Mouse (Mus musculus): ENCODE measurements around the gene Cdh20. TPM values are rescaled to one million over a fixed set of nuclear protein-coding genes. Genes with fewer than 3 reads are reported as not detected.

Cdh20 gene
- 0.07 and 0.11 TPM in 2 replicates for polyA plus RNA-seq (2012; rRNA removed)

DNA sequence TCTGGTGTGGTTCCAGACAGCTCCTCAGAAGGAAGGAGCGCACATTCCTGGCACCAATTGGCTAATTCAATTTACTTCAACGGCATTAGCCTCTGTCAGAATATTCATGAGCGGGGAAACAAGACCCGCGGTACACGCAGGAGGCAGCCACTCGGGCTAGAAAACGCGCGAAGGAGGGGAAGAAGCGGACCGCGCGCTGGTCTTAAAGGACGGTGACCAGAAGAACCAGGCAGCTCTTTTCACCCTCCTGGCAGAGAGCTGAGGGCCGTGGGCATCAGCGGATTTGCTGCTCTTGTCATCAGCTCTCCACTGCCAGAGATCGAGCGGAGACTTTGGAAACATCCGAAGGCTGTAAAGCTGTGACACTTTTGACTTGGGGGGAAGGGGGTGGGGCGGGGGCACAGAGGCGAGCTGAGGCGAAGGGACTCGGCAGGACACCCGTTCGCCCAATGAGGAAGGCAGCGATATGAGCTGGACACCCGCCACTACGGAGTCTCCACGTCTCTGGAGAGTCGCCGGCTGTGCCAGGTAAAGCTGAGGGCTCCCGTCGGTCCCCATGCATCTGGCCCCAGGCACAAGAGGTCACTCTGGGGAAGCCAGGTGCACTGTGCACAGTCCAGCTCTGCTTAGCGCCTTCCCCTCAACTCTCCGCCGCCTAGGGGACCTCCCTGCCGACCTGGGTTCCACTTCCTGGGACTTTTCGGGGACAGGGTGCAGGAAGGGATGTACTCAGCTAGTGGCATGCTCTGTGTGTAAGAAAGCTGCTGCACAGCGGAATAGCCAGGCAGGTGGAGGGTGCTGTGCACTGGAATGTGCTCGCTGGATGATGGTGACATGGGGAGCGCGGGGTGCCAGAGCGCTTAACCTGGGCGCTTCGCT, at the start of gene Cdh20:
Gene Cdh20, plus strand, starts transcription at position 159 of the 879 bp plus-strand sequence.
- no peak for DNase-seq
- no peaks in the 10 kb centered on the region for H3K36me3 ChIP-seq (ENCODE audit: control insufficient read depth, insufficient read depth, low read length)
- no peak within 1 kb of the TSS for H3K27ac ChIP-seq (ENCODE audit: insufficient read depth, low read depth, low read length)
- no peaks in the 10 kb centered on the region for H3K4me1 ChIP-seq (ENCODE audit: control insufficient read depth, insufficient read depth, low read length)
- no peak within 1 kb of the TSS for H3K4me3 ChIP-seq (ENCODE audit: insufficient read depth, low read depth, low read length)
- WGBS = 1% methylated on average over 46 of the region's 46 CpGs
- H3K27me3 ChIP-seq (replicated peaks; ENCODE audit: control insufficient read depth, insufficient read depth, low read length) = no peaks in the 10 kb centered on the region; the same call in 1 of the 2 replicates
- TF ChIP-seq CTCF (conservative IDR thresholded peaks at IDR 0.05; ENCODE audit: insufficient read depth, insufficient read length, low read depth, low read length) = no peak
- TF ChIP-seq POLR2A (IDR thresholded peaks at IDR 0.05; ENCODE audit: low read depth, low read length) = no peak

DNA sequence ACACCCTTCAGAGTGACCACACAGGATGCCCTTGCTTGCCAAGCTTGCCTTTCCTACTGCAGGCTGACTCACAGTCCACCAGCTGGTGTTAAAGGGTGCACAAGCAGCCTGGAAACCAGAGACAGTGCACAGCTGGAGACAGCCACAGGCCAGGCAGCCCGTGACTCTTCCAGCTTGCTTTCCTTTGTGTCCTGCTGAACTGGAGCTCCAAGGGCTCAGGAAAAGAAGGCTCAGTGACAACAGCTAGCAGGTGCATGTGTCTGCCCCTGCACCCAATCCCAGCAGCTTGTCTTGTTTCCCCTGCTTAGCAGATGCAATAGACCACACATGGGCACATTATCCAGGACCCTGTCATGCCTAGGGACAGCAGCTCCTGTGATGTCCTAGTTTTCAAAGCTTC, 21.5 kb upstream of the Cdh20 start:
- 4% methylated on average over 1 of the region's 1 CpGs for WGBS
- Histone ChIP-seq H3K4me1 (ENCODE audit: control insufficient read depth, insufficient read depth, low read length) (no peaks in the 10 kb centered on the region), H3K27me3 (replicated peaks; ENCODE audit: control insufficient read depth, insufficient read depth, low read length) (no peaks in the 10 kb centered on the region; the same call in 1 of the 2 replicates), H3K4me3 (ENCODE audit: insufficient read depth, low read depth, low read length) (no peak overlapping the region), H3K36me3 (ENCODE audit: control insufficient read depth, insufficient read depth, low read length) (no peaks in the 10 kb centered on the region), H3K27ac (ENCODE audit: insufficient read depth, low read depth, low read length) (no peak overlapping the region)
- TF ChIP-seq CTCF (conservative IDR thresholded peaks at IDR 0.05; ENCODE audit: insufficient read depth, insufficient read length, low read depth, low read length) (no peak), POLR2A (IDR thresholded peaks at IDR 0.05; ENCODE audit: low read depth, low read length) (no peak)
- DNase-seq = no peak

DNA sequence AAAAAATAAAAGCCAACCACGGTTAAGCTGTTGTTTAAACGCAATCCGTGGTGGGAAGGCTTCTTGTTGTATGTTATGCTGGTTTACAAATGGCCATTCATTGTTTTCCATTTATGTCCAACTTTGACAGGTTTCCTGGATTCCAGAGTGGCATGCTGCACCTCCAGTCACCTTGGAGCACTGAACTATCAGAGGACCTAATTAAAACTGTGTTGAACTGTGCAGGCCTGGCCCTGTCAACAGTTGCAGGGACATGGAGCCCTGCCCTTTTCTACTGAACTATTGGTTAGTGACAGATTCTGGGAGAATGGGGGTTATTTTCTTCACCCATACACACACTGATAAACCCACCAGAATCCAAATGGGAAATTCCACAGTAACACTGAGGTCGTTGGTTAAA, 20.9 kb upstream of the Cdh20 start:
- 62% methylated on average over 4 of the region's 4 CpGs for WGBS
- no peak for DNase-seq
- Histone ChIP-seq H3K4me1 (ENCODE audit: control insufficient read depth, insufficient read depth, low read length) (no peaks in the 10 kb centered on the region), H3K27ac (ENCODE audit: insufficient read depth, low read depth, low read length) (no peak overlapping the region), H3K27me3 (replicated peaks; ENCODE audit: control insufficient read depth, insufficient read depth, low read length) (no peaks in the 10 kb centered on the region; the same call in 1 of the 2 replicates), H3K4me3 (ENCODE audit: insufficient read depth, low read depth, low read length) (no peak overlapping the region), H3K36me3 (ENCODE audit: control insufficient read depth, insufficient read depth, low read length) (no peaks in the 10 kb centered on the region)
- TF ChIP-seq POLR2A (IDR thresholded peaks at IDR 0.05; ENCODE audit: low read depth, low read length) = no peak
- TF ChIP-seq CTCF (conservative IDR thresholded peaks at IDR 0.05; ENCODE audit: insufficient read depth, insufficient read length, low read depth, low read length) = no peak

DNA sequence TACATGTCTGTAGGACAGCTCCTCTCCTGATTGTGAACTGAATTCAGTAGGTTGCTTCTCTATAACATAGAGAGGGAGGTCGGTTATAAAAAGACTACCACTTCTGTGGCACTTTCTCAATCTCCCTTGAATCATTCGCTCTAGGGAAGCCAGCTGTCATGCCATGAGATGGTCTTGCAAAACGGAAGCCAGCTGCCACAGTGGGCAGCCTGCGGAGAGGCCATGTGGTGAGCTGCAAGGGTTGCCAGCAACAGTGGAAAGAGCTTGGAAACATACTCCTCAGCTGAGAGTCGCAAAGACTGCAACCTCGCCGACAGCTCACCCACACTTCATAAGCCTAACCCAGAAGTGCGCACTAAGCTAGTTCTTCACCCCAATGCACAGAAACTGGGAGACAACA, 13.8 kb upstream of the Cdh20 start:
- TF ChIP-seq POLR2A (IDR thresholded peaks at IDR 0.05; ENCODE audit: low read depth, low read length) = no peak
- no peak for TF ChIP-seq CTCF (conservative IDR thresholded peaks at IDR 0.05; ENCODE audit: insufficient read depth, insufficient read length, low read depth, low read length)
- H3K4me1 ChIP-seq (ENCODE audit: control insufficient read depth, insufficient read depth, low read length) = no peaks in the 10 kb centered on the region
- no peak for DNase-seq
- H3K27me3 ChIP-seq (replicated peaks; ENCODE audit: control insufficient read depth, insufficient read depth, low read length) = no peaks in the 10 kb centered on the region; the same call in 1 of the 2 replicates
- no peak overlapping the region for H3K4me3 ChIP-seq (ENCODE audit: insufficient read depth, low read depth, low read length)
- 76% methylated on average over 8 of the region's 8 CpGs for WGBS
- no peaks in the 10 kb centered on the region for H3K36me3 ChIP-seq (ENCODE audit: control insufficient read depth, insufficient read depth, low read length)
- no peak overlapping the region for H3K27ac ChIP-seq (ENCODE audit: insufficient read depth, low read depth, low read length)

DNA sequence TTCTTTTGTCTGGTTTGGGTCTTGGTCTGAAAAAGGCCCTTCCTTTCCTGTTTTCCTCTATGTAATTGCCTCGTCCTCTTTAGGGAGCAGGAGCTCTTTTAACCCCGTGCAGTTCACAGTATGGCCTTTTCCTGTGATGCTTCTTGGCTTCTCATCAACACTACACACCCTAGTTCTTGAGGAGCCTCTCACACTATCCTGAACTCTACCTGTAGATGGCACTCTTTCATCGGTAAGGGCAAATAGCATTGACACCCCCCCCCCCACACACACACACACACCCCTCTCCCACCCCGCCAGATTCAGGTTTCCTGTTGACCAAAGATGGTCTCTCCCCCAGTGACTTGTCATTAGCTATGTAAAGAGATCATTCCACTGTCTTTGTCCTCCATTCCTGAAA, 12.4 kb upstream of the Cdh20 start:
- TF ChIP-seq POLR2A (IDR thresholded peaks at IDR 0.05; ENCODE audit: low read depth, low read length) (no peak), CTCF (conservative IDR thresholded peaks at IDR 0.05; ENCODE audit: insufficient read depth, insufficient read length, low read depth, low read length) (no peak)
- no peaks in the 10 kb centered on the region; the same call in 1 of the 2 replicates for H3K27me3 ChIP-seq (replicated peaks; ENCODE audit: control insufficient read depth, insufficient read depth, low read length)
- 31% methylated on average over 4 of the region's 4 CpGs for WGBS
- no peak for DNase-seq
- H3K4me3 ChIP-seq (ENCODE audit: insufficient read depth, low read depth, low read length) = no peak overlapping the region
- no peaks in the 10 kb centered on the region for H3K4me1 ChIP-seq (ENCODE audit: control insufficient read depth, insufficient read depth, low read length)
- no peak overlapping the region for H3K27ac ChIP-seq (ENCODE audit: insufficient read depth, low read depth, low read length)
- no peaks in the 10 kb centered on the region for H3K36me3 ChIP-seq (ENCODE audit: control insufficient read depth, insufficient read depth, low read length)

DNA sequence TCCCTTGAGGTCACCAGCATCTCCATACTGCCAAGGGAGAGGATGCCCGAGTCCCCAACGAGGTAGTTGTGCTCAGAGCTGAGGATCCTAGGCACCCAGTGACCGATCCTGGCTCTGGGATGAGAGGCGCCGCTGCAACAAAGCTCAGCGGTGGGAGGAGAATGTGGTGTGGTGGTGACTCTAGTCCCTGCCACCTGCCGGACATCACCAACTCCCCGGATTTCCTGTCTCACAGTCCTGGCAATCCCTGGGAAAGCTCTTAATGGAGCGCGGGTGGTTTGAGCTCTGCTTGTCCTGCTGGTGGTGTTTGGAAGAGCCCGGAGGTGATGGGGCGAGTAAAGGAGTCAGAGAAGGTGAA, 900 bp downstream of the Cdh20 start:
- Histone ChIP-seq H3K36me3 (ENCODE audit: control insufficient read depth, insufficient read depth, low read length) (no peaks in the 10 kb centered on the region), H3K27me3 (replicated peaks; ENCODE audit: control insufficient read depth, insufficient read depth, low read length) (no peaks in the 10 kb centered on the region; the same call in 1 of the 2 replicates), H3K27ac (ENCODE audit: insufficient read depth, low read depth, low read length) (no peak overlapping the region), H3K4me3 (ENCODE audit: insufficient read depth, low read depth, low read length) (no peak overlapping the region), H3K4me1 (ENCODE audit: control insufficient read depth, insufficient read depth, low read length) (no peaks in the 10 kb centered on the region)
- DNase-seq = no peak
- WGBS = 2% methylated on average over 12 of the region's 12 CpGs
- TF ChIP-seq POLR2A (IDR thresholded peaks at IDR 0.05; ENCODE audit: low read depth, low read length) (no peak), CTCF (conservative IDR thresholded peaks at IDR 0.05; ENCODE audit: insufficient read depth, insufficient read length, low read depth, low read length) (no peak)

DNA sequence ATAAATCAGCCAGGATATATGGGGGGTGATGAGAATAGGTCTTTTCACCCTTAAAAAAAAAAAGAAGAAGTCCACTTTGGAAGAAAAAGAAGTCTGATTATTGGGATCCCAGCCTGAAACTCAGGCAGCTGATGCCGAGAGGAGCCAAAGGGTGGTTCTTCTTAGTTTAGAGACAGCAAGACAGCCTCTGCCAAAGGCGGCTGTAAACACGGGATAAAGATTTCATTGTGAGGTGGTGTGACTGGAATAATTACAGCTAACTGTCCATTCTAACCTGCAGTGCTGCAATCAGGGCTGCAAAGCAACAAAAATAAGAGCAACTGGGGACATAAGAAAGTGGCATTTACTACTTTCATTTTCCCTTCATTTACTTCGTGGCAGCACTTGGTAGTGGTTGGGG, 3.6 kb downstream of the Cdh20 start:
- no peaks in the 10 kb centered on the region for H3K4me1 ChIP-seq (ENCODE audit: control insufficient read depth, insufficient read depth, low read length)
- H3K27me3 ChIP-seq (replicated peaks; ENCODE audit: control insufficient read depth, insufficient read depth, low read length) = no peaks in the 10 kb centered on the region; the same call in 1 of the 2 replicates
- H3K36me3 ChIP-seq (ENCODE audit: control insufficient read depth, insufficient read depth, low read length) = no peaks in the 10 kb centered on the region
- 55% methylated on average over 4 of the region's 4 CpGs for WGBS
- no peak overlapping the region for H3K4me3 ChIP-seq (ENCODE audit: insufficient read depth, low read depth, low read length)
- H3K27ac ChIP-seq (ENCODE audit: insufficient read depth, low read depth, low read length) = no peak overlapping the region
- no peak for TF ChIP-seq CTCF (conservative IDR thresholded peaks at IDR 0.05; ENCODE audit: insufficient read depth, insufficient read length, low read depth, low read length)
- no peak for TF ChIP-seq POLR2A (IDR thresholded peaks at IDR 0.05; ENCODE audit: low read depth, low read length)
- no peak for DNase-seq

All from kidney, adult 2 months (tissue).